Comparison of ENCODE assay signal across 9 mouse cellular contexts in genomic region chr8:71728240-71728785, GRCm38 (mm10). TPM values are rescaled to one million over a fixed set of nuclear protein-coding genes. Genes with fewer than 3 reads are reported as not detected.
DNase-seq lines count a peak whose midpoint lies in the region; ATAC-seq and TF ChIP-seq lines count a peak whose summit lies in the region.
"Had no signal": no experiment of that assay in that cellular context is flagged by ENCODE, and none has a peak within 500 bp of the region (broad histone marks: within the 10 kb centered on the region; RNA-seq: fewer than 3 reads in every experiment).

No protein-coding gene starts in this region.

- 7% methylated on average over 20 of the region's 21 CpGs for WGBS in heart, postnatal 0 days
- WGBS in liver, embryonic 14.5 days (ENCODE audit: insufficient replicate concordance), result 4% methylated on average over 20 of the region's 21 CpGs

- no peak for TF ChIP-seq CTCF in CH12.LX (conservative IDR thresholded peaks at IDR 0.05 in 1 of 2, IDR thresholded peaks at IDR 0.05 in 1 of 2; ENCODE audit: low read depth in 2 of 2, low read length in 2 of 2)
- no peak for TF ChIP-seq CTCF in heart, postnatal 0 days (IDR thresholded peaks at IDR 0.05; ENCODE audit: low read depth)
- TF ChIP-seq CTCF in liver, embryonic 14.5 days (IDR thresholded peaks at IDR 0.05; ENCODE audit: low read depth), result no peak

- TF ChIP-seq RAD21 in CH12.LX (IDR thresholded peaks at IDR 0.05; ENCODE audit: low read depth, low read length), result no peak

- no peak overlapping the region for H3K9ac ChIP-seq in CH12.LX (ENCODE audit: insufficient read depth, low read depth)
- no peak overlapping the region for H3K9ac ChIP-seq in heart, postnatal 0 days (replicated peaks; ENCODE audit: low read depth, low read length)
- H3K9ac ChIP-seq in liver, embryonic 14.5 days (replicated peaks), result no peak overlapping the region

- peak; percentile 32 for ATAC-seq in common myeloid progenitor, adult 5-6 weeks (replicated peaks; ENCODE audit: low read depth, poor library complexity, severe bottlenecking)
- peak; percentile 22; the same call in 1 of the 2 replicates for ATAC-seq in heart, postnatal 0 days (ENCODE audit: insufficient read depth, low read depth)
- ATAC-seq in liver, embryonic 14.5 days (ENCODE audit: insufficient read depth), result peak; percentile 48

- H3K4me3 ChIP-seq in CH12.LX (replicated peaks in 1 of 3; ENCODE audit: low read depth in 2 of 3, low read length in 2 of 3, poor library complexity in 1 of 3), result peak overlapping the region in 2 of 3 experiments; percentile 1 to 22
- peak overlapping the region; percentile 31 for H3K4me3 ChIP-seq in heart, postnatal 0 days (ENCODE audit: low read depth, low read length)
- H3K4me3 ChIP-seq in liver, embryonic 14.5 days (ENCODE audit: insufficient read depth in 1 of 2, low read depth in 2 of 2, low read length in 2 of 2), result peak overlapping the region; percentile 26 to 46; a peak in 3 of 4 replicates

- no peaks in the 10 kb centered on the region for H3K79me2 ChIP-seq in CH12.LX (replicated peaks; ENCODE audit: control insufficient read depth, extremely low read depth, insufficient read depth, poor library complexity, severe bottlenecking)

- H3K27ac ChIP-seq in CH12.LX (ENCODE audit: insufficient read depth, low read depth), result no peak overlapping the region
- no peak overlapping the region for H3K27ac ChIP-seq in heart, postnatal 0 days (ENCODE audit: low read depth)
- H3K27ac ChIP-seq in liver, embryonic 14.5 days, result no peak overlapping the region

- in situ Hi-C loops in CH12.LX (cut with MboI; ENCODE audit: low pct_ligation_motif_present, low pct_unique_long_range_greater_than_20kb, low sequenced_read_pairs), result no loop called here

- no peak for TF ChIP-seq EP300 in CH12.LX (IDR thresholded peaks at IDR 0.05; ENCODE audit: low read length)
- no peak for TF ChIP-seq EP300 in heart, postnatal 0 days (IDR thresholded peaks at IDR 0.05; ENCODE audit: low read depth)
- TF ChIP-seq EP300 in liver, embryonic 14.5 days (IDR thresholded peaks at IDR 0.05; ENCODE audit: low read depth), result no peak

- peak; percentile 87 for DNase-seq in heart, adult 11 months
- no peak for DNase-seq in heart, adult 9 months (ENCODE audit: low spot score in 2 of 2)
- no peak for DNase-seq in CH12.LX (ENCODE audit: extremely low read depth)
- no peak for DNase-seq in heart, postnatal 0 days (ENCODE audit: low spot score)
- DNase-seq in liver, embryonic 14.5 days (ENCODE audit: low read depth in 3 of 3, low spot score in 3 of 3), result no peak
- peak; percentile 48 for DNase-seq in right cerebral cortex, postnatal 25 days
- no peak for DNase-seq in left cerebral cortex, postnatal 14 days (ENCODE audit: low spot score in 2 of 2)

- H3K4me1 ChIP-seq in CH12.LX (ENCODE audit: control insufficient read depth in 1 of 2, insufficient read depth in 2 of 2), result peaks cover 18 to 37% of the 10 kb centered on the region in 2 experiments
- peaks cover 10% of the 10 kb centered on the region; the same call in 1 of the 2 replicates for H3K4me1 ChIP-seq in heart, postnatal 0 days (ENCODE audit: control insufficient read depth, insufficient read depth)
- H3K4me1 ChIP-seq in liver, embryonic 14.5 days (replicated peaks; ENCODE audit: control insufficient read depth in 2 of 2, insufficient read depth in 2 of 2, low read length in 1 of 2), result peaks cover 21 to 25% of the 10 kb centered on the region in 2 experiments

- no peaks in the 10 kb centered on the region for H3K36me3 ChIP-seq in CH12.LX (replicated peaks in 1 of 2; ENCODE audit: control insufficient read depth in 1 of 2, insufficient read depth in 1 of 2, low read length in 1 of 2)
- no peaks in the 10 kb centered on the region for H3K36me3 ChIP-seq in heart, postnatal 0 days (replicated peaks; ENCODE audit: control insufficient read depth, insufficient read depth, low read length)
- H3K36me3 ChIP-seq in liver, embryonic 14.5 days (replicated peaks; ENCODE audit: control insufficient read depth, insufficient read depth, low read depth), result no peaks in the 10 kb centered on the region
- H3K36me3 ChIP-seq: G1E had no signal

- H3K4me2 ChIP-seq in CH12.LX (ENCODE audit: insufficient read depth, low read depth, poor library complexity, severe bottlenecking), result peak overlapping the region; percentile 49
- peak overlapping the region; percentile 52 for H3K4me2 ChIP-seq in heart, postnatal 0 days (ENCODE audit: low read depth, low read length)
- peak overlapping the region; percentile 69 for H3K4me2 ChIP-seq in liver, embryonic 14.5 days (ENCODE audit: low read depth)

- H3K27me3 ChIP-seq in CH12.LX (replicated peaks), result peaks cover 4% of the 10 kb centered on the region
- peaks cover 33% of the 10 kb centered on the region for H3K27me3 ChIP-seq in heart, postnatal 0 days (ENCODE audit: control insufficient read depth, insufficient read depth, low read length)
- H3K27me3 ChIP-seq in liver, embryonic 14.5 days (ENCODE audit: control insufficient read depth, insufficient read depth, low read length), result no peaks in the 10 kb centered on the region; the same call in 1 of the 2 replicates

- H3K9me3 ChIP-seq in CH12.LX (replicated peaks; ENCODE audit: low read length), result no peaks in the 10 kb centered on the region
- H3K9me3 ChIP-seq in heart, postnatal 0 days (replicated peaks; ENCODE audit: control insufficient read depth, low read length), result no peaks in the 10 kb centered on the region
- H3K9me3 ChIP-seq in liver, embryonic 14.5 days (ENCODE audit: control insufficient read depth, low read length), result no peaks in the 10 kb centered on the region
- H3K9me3 ChIP-seq: G1E had no signal

- intact Hi-C loops in left cerebral cortex, postnatal 14 days (cut with DNase I), result no loop called here

- dilution Hi-C loops in CH12.LX (cut with MboI; ENCODE audit: extremely low pct_ligation_motif_present, extremely low pct_unique_long_range_greater_than_20kb, low sequenced_read_pairs), result no loop called here

- no peak; the same call in 1 of the 2 replicates for TF ChIP-seq POLR2A in CH12.LX (IDR thresholded peaks at IDR 0.05; ENCODE audit: low read depth, low read length)

TF ChIP-seq in CH12.LX, 34 proteins besides CTCF, POLR2A, EP300 and RAD21 (continues in another document):
- TF ChIP-seq UBTF (IDR thresholded peaks at IDR 0.05; ENCODE audit: low read depth, low read length) (no peak), JUND (conservative IDR thresholded peaks at IDR 0.05; ENCODE audit: low read depth, low read length) (no peak)

RNA-seq across cellular contexts. Expression of gene Fcho1, which starts 2.8 kb away (rescaled TPM):
- total RNA-seq in CH12.LX (2012; rRNA removed) (95.5 and 99.8 TPM in 2 replicates), CH12.LX (2014; rRNA removed) (39.3 and 40.2 TPM in 2 replicates)
- polyA plus RNA-seq in CH12.LX (2012; ENCODE audit: insufficient read length, low read depth), result 77.5 and 82.0 TPM in 2 replicates
- 64.3 and 91.5 TPM in 2 replicates for total RNA-seq in common myeloid progenitor, adult 5-6 weeks (2017)
- total RNA-seq in heart, postnatal 0 days (2014; rRNA removed; ENCODE audit: low replicate concordance), result 0.04 and 1.1 TPM in 2 replicates
- polyA plus RNA-seq in heart, postnatal 0 days (2015; fragmentation: Nextera tagmentation; extraction: Ambion mirVana), result 0.92 and 1.4 TPM in 2 replicates
- 24.1 and 24.6 TPM in 2 replicates for polyA plus RNA-seq in liver, embryonic 14.5 days (2012; rRNA removed)
- 14.7 and 18.6 TPM in 2 replicates for polyA plus RNA-seq in liver, embryonic 14.5 days (2014; fragmentation: Nextera tagmentation; extraction: Ambion mirVana)
- total RNA-seq in left cerebral cortex, postnatal 14 days (2021), result 100 to 1,000 TPM; 152 to 156 TPM

RNA-seq across cellular contexts. Expression of gene B3gnt3, which starts 26.7 kb away (rescaled TPM):
- total RNA-seq in CH12.LX (2012; rRNA removed) (0.63 and 0.98 TPM in 2 replicates), CH12.LX (2014; rRNA removed) (0.09 TPM in 1 of 2 replicates, not detected in the other)
- polyA plus RNA-seq in CH12.LX (2012; ENCODE audit: insufficient read length, low read depth), result 0.24 and 0.26 TPM in 2 replicates
- total RNA-seq in common myeloid progenitor, adult 5-6 weeks (2017), result 0.23 TPM in 1 of 2 replicates, not detected in the other
- total RNA-seq in heart, postnatal 0 days (2014; rRNA removed; ENCODE audit: low replicate concordance), result 8.7 TPM in 2 replicates
- polyA plus RNA-seq in heart, postnatal 0 days (2015; fragmentation: Nextera tagmentation; extraction: Ambion mirVana), result 6.4 TPM in 2 replicates
- polyA plus RNA-seq in liver, embryonic 14.5 days (2012; rRNA removed), result 2.2 and 2.5 TPM in 2 replicates
- polyA plus RNA-seq in liver, embryonic 14.5 days (2014; fragmentation: Nextera tagmentation; extraction: Ambion mirVana), result 1.8 and 2.0 TPM in 2 replicates
- under 1 TPM; 0.44 to 0.49 TPM for total RNA-seq in left cerebral cortex, postnatal 14 days (2021)
- polyA plus RNA-seq: G1E had no signal

RNA-seq across cellular contexts. Expression of gene Insl3, which starts 39.3 kb away (rescaled TPM):
- 8.7 and 9.8 TPM in 2 replicates for total RNA-seq in CH12.LX (2012; rRNA removed)
- total RNA-seq in CH12.LX (2014; rRNA removed), result 1.9 and 3.0 TPM in 2 replicates
- polyA plus RNA-seq in CH12.LX (2012; ENCODE audit: insufficient read length, low read depth), result 14.4 and 21.4 TPM in 2 replicates
- 3.4 and 3.5 TPM in 2 replicates for total RNA-seq in common myeloid progenitor, adult 5-6 weeks (2017)
- not detected in 2 replicates for total RNA-seq in heart, postnatal 0 days (2014; rRNA removed; ENCODE audit: low replicate concordance)
- 1.5 and 2.4 TPM in 2 replicates for polyA plus RNA-seq in heart, postnatal 0 days (2015; fragmentation: Nextera tagmentation; extraction: Ambion mirVana)
- 0.48 and 0.73 TPM in 2 replicates for polyA plus RNA-seq in liver, embryonic 14.5 days (2012; rRNA removed)
- 1.2 and 1.5 TPM in 2 replicates for polyA plus RNA-seq in liver, embryonic 14.5 days (2014; fragmentation: Nextera tagmentation; extraction: Ambion mirVana)
- 1 to 10 TPM; 1.8 to 2.8 TPM for total RNA-seq in left cerebral cortex, postnatal 14 days (2021)

RNA-seq across cellular contexts. Expression of gene Jak3, which starts 52.2 kb away (rescaled TPM):
- total RNA-seq in CH12.LX (2012; rRNA removed) (39.2 and 47.1 TPM in 2 replicates), CH12.LX (2014; rRNA removed) (13.3 and 15.0 TPM in 2 replicates)
- polyA plus RNA-seq in CH12.LX (2012; ENCODE audit: insufficient read length, low read depth), result 35.6 and 37.8 TPM in 2 replicates
- total RNA-seq in common myeloid progenitor, adult 5-6 weeks (2017), result 9.4 and 14.1 TPM in 2 replicates
- total RNA-seq in heart, postnatal 0 days (2014; rRNA removed; ENCODE audit: low replicate concordance), result 14.6 and 16.9 TPM in 2 replicates
- polyA plus RNA-seq in heart, postnatal 0 days (2015; fragmentation: Nextera tagmentation; extraction: Ambion mirVana), result 5.7 and 5.8 TPM in 2 replicates
- polyA plus RNA-seq in liver, embryonic 14.5 days (2012; rRNA removed), result 3.8 and 4.0 TPM in 2 replicates
- polyA plus RNA-seq in liver, embryonic 14.5 days (2014; fragmentation: Nextera tagmentation; extraction: Ambion mirVana), result 3.0 and 3.1 TPM in 2 replicates
- total RNA-seq in left cerebral cortex, postnatal 14 days (2021), result 1 to 10 TPM; 5.6 to 6.4 TPM

RNA-seq across cellular contexts. Expression of gene Unc13a, which starts 56.8 kb away (rescaled TPM):
- total RNA-seq in CH12.LX (2012; rRNA removed), result 1.0 and 1.7 TPM in 2 replicates
- total RNA-seq in CH12.LX (2014; rRNA removed), result 0.55 and 0.68 TPM in 2 replicates
- 0.79 and 2.1 TPM in 2 replicates for polyA plus RNA-seq in CH12.LX (2012; ENCODE audit: insufficient read length, low read depth)
- 0.46 and 11.3 TPM in 2 replicates for total RNA-seq in common myeloid progenitor, adult 5-6 weeks (2017)
- total RNA-seq in heart, postnatal 0 days (2014; rRNA removed; ENCODE audit: low replicate concordance), result 0.57 and 1.2 TPM in 2 replicates
- polyA plus RNA-seq in heart, postnatal 0 days (2015; fragmentation: Nextera tagmentation; extraction: Ambion mirVana), result 0.51 and 0.60 TPM in 2 replicates
- 0.13 and 0.15 TPM in 2 replicates for polyA plus RNA-seq in liver, embryonic 14.5 days (2012; rRNA removed)
- polyA plus RNA-seq in liver, embryonic 14.5 days (2014; fragmentation: Nextera tagmentation; extraction: Ambion mirVana), result 0.18 and 0.34 TPM in 2 replicates
- 100 to 1,000 TPM; 299 to 337 TPM for total RNA-seq in left cerebral cortex, postnatal 14 days (2021)

Comparison
In these comparisons a context has a peak if more than half of its experiments do, and no peak if none do; other contexts are left out.
1. DNase-seq: peak in heart, adult 11 months (single experiment) and right cerebral cortex, postnatal 25 days (single experiment); none in heart, adult 9 months (0 of 2), CH12.LX (single experiment), heart, postnatal 0 days (single experiment), liver, embryonic 14.5 days (0 of 3) and left cerebral cortex, postnatal 14 days (0 of 2).
2. RNA of gene Fcho1, which starts 2.8 kb away (total RNA-seq): 152 to 156 TPM in left cerebral cortex, postnatal 14 days, 39.3 to 99.8 TPM in CH12.LX and 64.3 to 91.5 TPM in common myeloid progenitor, adult 5-6 weeks; 0.04 to 1.1 TPM in heart, postnatal 0 days; every median in the first group is over 10 times any median in the second.
3. Peak in every context shown above with its lines, with median percentiles within 50 percentile points of each other: H3K4me2 ChIP-seq, H3K4me3 ChIP-seq and ATAC-seq.